Mouse (Mus musculus) liver, adult 10 weeks (tissue): Measurements from ENCODE around the gene Gm438. TPM values are rescaled to one million over a fixed set of nuclear protein-coding genes. Genes with fewer than 3 reads are reported as not detected.

ENCODE experiments used
- polyA plus RNA-seq: library from polyadenylated mRNA; stranded (reverse); fragments of 350-450 nt; fragmentation: Illumina TruSeq; extraction: RNeasy Lipid Tissue Mini Kit (QIAGEN cat#74804); gene quantifications from one replicate; pipeline ENCODE4 v1.2.3, GENCODE M21; 2014; ENCODE audit warnings: low read depth, low replicate concordance

Gm438 gene
- polyA plus RNA-seq, result not detected

DNA sequence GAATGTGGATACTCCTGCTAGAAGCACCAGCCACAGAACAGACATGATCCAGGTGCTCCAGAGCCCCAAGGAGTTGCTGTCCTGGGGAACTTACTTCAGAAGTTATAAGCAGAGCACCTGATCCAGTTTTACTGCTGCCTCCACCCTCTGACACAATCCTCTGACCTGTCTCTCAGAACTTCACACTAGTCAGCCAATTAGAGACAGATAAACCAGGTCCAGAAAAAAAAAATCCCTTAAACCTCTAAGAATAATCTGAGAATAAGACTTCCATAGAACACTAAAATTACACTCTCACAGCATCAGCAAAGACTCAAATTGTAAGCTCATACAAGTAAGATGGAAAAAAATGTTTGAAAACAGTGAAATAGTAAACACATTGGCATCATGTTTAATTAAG is at the start of gene Gm438:
Gene Gm438, minus strand, starts transcription at position 101 of the 400 bp plus-strand sequence.

Other genes starting within 250 kb of the Gm438 start
- not detected for gene Gm13124, start 221.4 kb downstream of the Gm438 start, polyA plus RNA-seq
- not detected for gene Aadacl4, start 172.9 kb downstream of the Gm438 start, polyA plus RNA-seq
- gene Gm436, start 100.2 kb downstream of the Gm438 start, polyA plus RNA-seq, result not detected
- not detected for gene Gm13178, start 65.2 kb downstream of the Gm438 start, polyA plus RNA-seq
- 91.5 TPM for gene Dhrs3, start 106.2 kb upstream of the Gm438 start, polyA plus RNA-seq